Mouse (Mus musculus) erythroblast, embryonic 14.5 days (primary cell): ENCODE measurements around the gene Atg10. TPM values are rescaled to one million over a fixed set of nuclear protein-coding genes. Genes with fewer than 3 reads are reported as not detected.

Experiments
- H3K27me3 ChIP-seq: 2 replicates; pipeline ENCODE4 v1.6.1; 2012; ENCODE audit warnings: inconsistent platforms; ENCODE audit not compliant: control insufficient read depth
- H3K36me3 ChIP-seq: 2 replicates; pipeline ENCODE4 v1.6.1; 2012; ENCODE audit warnings: mild to moderate bottlenecking, inconsistent platforms; ENCODE audit not compliant: control insufficient read depth
- H3K4me1 ChIP-seq: 2 replicates; pipeline ENCODE4 v1.6.1; 2012; ENCODE audit warnings: inconsistent platforms; ENCODE audit not compliant: control insufficient read depth
- H3K4me3 ChIP-seq: replicated peaks from 2 replicates; pipeline ENCODE3; 2012; ENCODE audit warnings: moderate library complexity, mild to moderate bottlenecking, inconsistent platforms
- H3K9me3 ChIP-seq: 2 replicates; pipeline ENCODE4 v1.6.1; 2012; ENCODE audit warnings: low read length, inconsistent platforms, mixed read lengths; ENCODE audit not compliant: control insufficient read depth
- GATA1 ChIP-seq: IDR thresholded peaks from 2 replicates; pipeline ENCODE4 v1.6.1; 2012; ENCODE audit warnings: low read length, inconsistent platforms, mixed read lengths
- TAL1 ChIP-seq: IDR thresholded peaks from 3 replicates; pipeline ENCODE4 v1.6.1; 2012; ENCODE audit warnings: low read length, inconsistent platforms, mixed read lengths
- polyA plus RNA-seq: library from polyadenylated mRNA; stranded (reverse); fragments of >175 nt; gene quantifications from 2 replicates; pipeline ENCODE4 v1.2.3, GENCODE M21; 2012

The Atg10 gene
- polyA plus RNA-seq, 1 experiment, result not detected

GRCm38 (mm10) chr13:91167561-91167960 lies 56.2 kb downstream of the Atg10 start:
- no peaks in the 10 kb centered on the region for H3K36me3 ChIP-seq
- H3K9me3 ChIP-seq, result no peaks in the 10 kb centered on the region
- TF ChIP-seq TAL1 (no peak), GATA1 (no peak)
- no peak overlapping the region for H3K4me3 ChIP-seq
- peaks cover 28% of the 10 kb centered on the region for H3K4me1 ChIP-seq
- no peaks in the 10 kb centered on the region for H3K27me3 ChIP-seq

GRCm38 (mm10) chr13:91166286-91166685 lies 57.5 kb downstream of the Atg10 start:
- no peaks in the 10 kb centered on the region for H3K9me3 ChIP-seq
- no peak overlapping the region for H3K4me3 ChIP-seq
- no peaks in the 10 kb centered on the region for H3K27me3 ChIP-seq
- TF ChIP-seq GATA1 (no peak), TAL1 (no peak)
- H3K4me1 ChIP-seq, result peaks cover 28% of the 10 kb centered on the region
- no peaks in the 10 kb centered on the region for H3K36me3 ChIP-seq

- no peaks in the 10 kb centered on the region for H3K9me3 ChIP-seq
- H3K36me3 ChIP-seq, result no peaks in the 10 kb centered on the region
- no peak for TF ChIP-seq TAL1
- TF ChIP-seq GATA1, result no peak
- H3K27me3 ChIP-seq, result no peaks in the 10 kb centered on the region
- no peak overlapping the region for H3K4me3 ChIP-seq
- H3K4me1 ChIP-seq, result peaks cover 28% of the 10 kb centered on the region
These were observed 58.6 kb downstream of the Atg10 start for GRCm38 (mm10) chr13:91165200-91165599.

DNA sequence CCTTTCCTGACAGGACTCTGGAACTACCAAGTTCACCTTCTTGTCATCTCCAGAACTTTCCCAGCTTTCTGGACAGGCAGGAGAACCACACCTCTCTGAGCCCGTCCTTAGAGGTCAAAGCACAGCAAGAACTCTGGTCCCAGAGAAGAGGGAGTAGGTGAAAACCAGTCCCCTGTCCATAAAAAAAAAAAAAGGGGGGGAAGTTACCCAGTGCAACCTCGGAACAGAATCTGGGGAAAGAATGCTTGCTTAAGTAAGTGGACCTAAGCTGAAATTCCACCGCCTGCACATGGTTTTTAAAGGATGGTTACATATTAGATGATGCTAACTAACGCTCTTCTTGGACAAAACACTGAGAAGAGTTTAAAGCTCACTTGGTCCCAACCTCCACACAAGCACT lies 60.5 kb downstream of the Atg10 start:
- Histone ChIP-seq H3K4me3 (no peak overlapping the region), H3K27me3 (no peaks in the 10 kb centered on the region), H3K9me3 (no peaks in the 10 kb centered on the region), H3K36me3 (no peaks in the 10 kb centered on the region), H3K4me1 (peaks cover 13% of the 10 kb centered on the region)
- TF ChIP-seq GATA1 (no peak), TAL1 (no peak)

- Histone ChIP-seq H3K4me1 (peaks cover 13% of the 10 kb centered on the region), H3K9me3 (no peaks in the 10 kb centered on the region), H3K4me3 (no peak overlapping the region), H3K36me3 (no peaks in the 10 kb centered on the region), H3K27me3 (no peaks in the 10 kb centered on the region)
- TF ChIP-seq GATA1 (no peak), TAL1 (no peak)
These were observed 61.3 kb downstream of the Atg10 start for GRCm38 (mm10) chr13:91162452-91162851.

GRCm38 (mm10) chr13:91160616-91161015 lies 63.2 kb downstream of the Atg10 start:
- Histone ChIP-seq H3K27me3 (no peaks in the 10 kb centered on the region), H3K36me3 (no peaks in the 10 kb centered on the region), H3K9me3 (no peaks in the 10 kb centered on the region), H3K4me1 (no peaks in the 10 kb centered on the region), H3K4me3 (no peak overlapping the region)
- TF ChIP-seq GATA1, result no peak
- no peak for TF ChIP-seq TAL1

GRCm38 (mm10) chr13:91159881-91160280 lies 63.9 kb downstream of the Atg10 start:
- Histone ChIP-seq H3K36me3 (no peaks in the 10 kb centered on the region), H3K9me3 (no peaks in the 10 kb centered on the region), H3K4me3 (no peak overlapping the region), H3K27me3 (no peaks in the 10 kb centered on the region), H3K4me1 (no peaks in the 10 kb centered on the region)
- TF ChIP-seq GATA1, result no peak

- Histone ChIP-seq H3K27me3 (no peaks in the 10 kb centered on the region), H3K4me1 (no peaks in the 10 kb centered on the region), H3K4me3 (no peak overlapping the region), H3K9me3 (no peaks in the 10 kb centered on the region), H3K36me3 (no peaks in the 10 kb centered on the region)
- no peak for TF ChIP-seq TAL1
- TF ChIP-seq GATA1, result no peak
These were observed 65.8 kb downstream of the Atg10 start for GRCm38 (mm10) chr13:91157941-91158340.

DNA sequence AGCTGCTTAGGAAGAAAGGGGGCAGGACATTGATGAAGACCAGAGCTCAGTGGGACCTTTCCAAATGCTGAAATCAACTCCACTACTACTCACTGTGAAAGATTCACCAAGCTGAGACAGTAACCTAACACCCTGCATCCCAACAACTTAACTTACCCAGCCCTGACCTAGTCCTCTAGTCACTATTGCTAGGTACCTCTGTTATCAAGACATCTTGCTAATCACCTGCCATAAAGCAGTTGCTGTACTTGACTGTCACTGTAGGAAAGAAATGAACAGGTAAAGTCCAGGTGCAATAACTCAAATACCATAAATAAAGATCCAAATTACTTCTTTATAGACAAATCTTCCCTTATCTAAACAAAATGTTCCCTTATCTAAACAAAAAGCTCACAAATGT lies 66.3 kb downstream of the Atg10 start:
- H3K27me3 ChIP-seq, result no peaks in the 10 kb centered on the region
- H3K4me1 ChIP-seq, result no peaks in the 10 kb centered on the region
- no peak for TF ChIP-seq GATA1
- no peak for TF ChIP-seq TAL1
- H3K9me3 ChIP-seq, result no peaks in the 10 kb centered on the region
- no peak overlapping the region for H3K4me3 ChIP-seq
- no peaks in the 10 kb centered on the region for H3K36me3 ChIP-seq

GRCm38 (mm10) chr13:91156949-91157348 lies 66.8 kb downstream of the Atg10 start:
- TF ChIP-seq GATA1 (no peak), TAL1 (no peak)
- H3K36me3 ChIP-seq, result no peaks in the 10 kb centered on the region
- no peak overlapping the region for H3K4me3 ChIP-seq
- no peaks in the 10 kb centered on the region for H3K9me3 ChIP-seq
- H3K27me3 ChIP-seq, result no peaks in the 10 kb centered on the region
- H3K4me1 ChIP-seq, result no peaks in the 10 kb centered on the region
